Mouse (Mus musculus): ENCODE results near the gene H2-K1. TPM values are rescaled to one million over a fixed set of nuclear protein-coding genes. Genes with fewer than 3 reads are reported as not detected.
"Not testable (repeated sequence)": the region's sequence is repeated elsewhere in the genome, so short reads cannot be mapped to it uniquely, and the experiment has no call there.

The H2-K1 gene
- total RNA-seq, 4 experiments from 2014 or later: 493 to 638 (median 583) TPM

- no peak for DNase-seq
Measured at GRCm38 (mm10) chr17:34026917-34027655, 26.9 kb upstream of the H2-K1 start.

- no peak for DNase-seq
Measured at GRCm38 (mm10) chr17:34026221-34026620, 26.1 kb upstream of the H2-K1 start.

GRCm38 (mm10) chr17:34025756-34026151 lies 25.6 kb upstream of the H2-K1 start:
- DNase-seq: no peak

GRCm38 (mm10) chr17:34024861-34025755 lies 25.0 kb upstream of the H2-K1 start:
- no peak for DNase-seq

GRCm38 (mm10) chr17:34024317-34024821 lies 24.2 kb upstream of the H2-K1 start, which contains the start of gene Ring1:
Ring1 (minus strand) TSS chr17:34024680.
- peak; percentile 79 for DNase-seq

- no peak for DNase-seq
Measured at GRCm38 (mm10) chr17:34023678-34024077, 23.5 kb upstream of the H2-K1 start.

- DNase-seq: no peak
Measured at GRCm38 (mm10) chr17:34022987-34023386, 22.8 kb upstream of the H2-K1 start.

GRCm38 (mm10) chr17:34022414-34022783 lies 22.3 kb upstream of the H2-K1 start:
- DNase-seq: no peak

GRCm38 (mm10) chr17:34021539-34022413 lies 21.6 kb upstream of the H2-K1 start:
- DNase-seq: no peak

GRCm38 (mm10) chr17:34013436-34013835 lies 13.3 kb upstream of the H2-K1 start:
- no peak for DNase-seq

- DNase-seq: no peak
Measured at GRCm38 (mm10) chr17:34010156-34010555, 10.0 kb upstream of the H2-K1 start.

- DNase-seq: no peak
Measured at GRCm38 (mm10) chr17:34006570-34006969, 6.4 kb upstream of the H2-K1 start.

- no peak for DNase-seq
Measured at GRCm38 (mm10) chr17:34003426-34003825, 3.3 kb upstream of the H2-K1 start.

GRCm38 (mm10) chr17:34000796-34001195 lies 649 bp upstream of the H2-K1 start:
- not testable (repeated sequence) for DNase-seq

GRCm38 (mm10) chr17:33999341-34000149 lies 602 bp downstream of the H2-K1 start:
- DNase-seq: no peak

GRCm38 (mm10) chr17:33998697-33999096 lies 1.4 kb downstream of the H2-K1 start:
- DNase-seq: not testable (repeated sequence)

- DNase-seq: not testable (repeated sequence)
Measured at GRCm38 (mm10) chr17:33997025-33997424, 3.1 kb downstream of the H2-K1 start.

GRCm38 (mm10) chr17:33995651-33996050 lies 4.5 kb downstream of the H2-K1 start:
- no peak for DNase-seq

GRCm38 (mm10) chr17:33994959-33995358 lies 5.2 kb downstream of the H2-K1 start:
- no peak for DNase-seq

- no peak for DNase-seq
Measured at GRCm38 (mm10) chr17:33991788-33992664, 8.1 kb downstream of the H2-K1 start.

Data from adrenal gland, adult 8-10 months (tissue).